Mouse (Mus musculus) left cerebral cortex, adult 8-10 months (tissue): ENCODE measurements around the gene St3gal4. TPM values are rescaled to one million over a fixed set of nuclear protein-coding genes. Genes with fewer than 3 reads are reported as not detected.
A peak's percentile ranks its signal among the peaks of the same experiment; 100 is the strongest.

Experiments
- DNase-seq, 2 experiments: peaks; one replicate each; pipeline ENCODE4 v3.0.0; 2022; ENCODE audit warnings: low spot score in 2 of 2
- total RNA-seq, 4 experiments: library from RNA; stranded (reverse); gene quantifications; 2 replicates each; pipeline ENCODE4 v1.2.4; 2022

Gene St3gal4
- total RNA-seq, 4 experiments from 2014 or later: 26.5 to 30.4 (median 28.9) TPM

- DNase-seq: no peak
Observed at GRCm38 (mm10) chr9:35018056-35018455, 101.0 kb downstream of the St3gal4 start.

- DNase-seq: peak; percentile 56 to 81
Observed at GRCm38 (mm10) chr9:35017563-35017962, 101.5 kb downstream of the St3gal4 start.

- no peak for DNase-seq
Observed at GRCm38 (mm10) chr9:35016762-35017161, 102.3 kb downstream of the St3gal4 start.

GRCm38 (mm10) chr9:35007697-35008341 is 111.2 kb downstream of the St3gal4 start:
- DNase-seq: no peak

GRCm38 (mm10) chr9:35004113-35004512 is 115.0 kb downstream of the St3gal4 start:
- DNase-seq: no peak

- DNase-seq: no peak
Observed at GRCm38 (mm10) chr9:34997880-34998865, 120.9 kb downstream of the St3gal4 start.

Other genes with a start within 250 kb of the St3gal4 start
- gene Dcps, start 56.8 kb upstream of the St3gal4 start, total RNA-seq: 10 to 100 TPM; 16.1 to 19.1 (median 16.4) TPM
- gene Srpr, start 80.9 kb upstream of the St3gal4 start, total RNA-seq: 10 to 100 TPM; 66.6 to 80.4 (median 72.1) TPM
- gene Tirap, start 81.0 kb upstream of the St3gal4 start, total RNA-seq: 1 to 10 TPM; 2.3 to 2.9 (median 2.6) TPM
- gene Foxred1, start 91.8 kb upstream of the St3gal4 start, total RNA-seq: 10 to 100 TPM; 37.0 to 40.0 (median 37.7) TPM
- 10 to 100 TPM; 20.2 to 23.0 (median 21.7) TPM for gene Fam118b, start 148.5 kb upstream of the St3gal4 start, total RNA-seq
- gene Rpusd4, start 148.6 kb upstream of the St3gal4 start, total RNA-seq: 10 to 100 TPM in 3 of 4 experiments, 1 to 10 TPM in 1; 9.1 to 12.1 (median 11.7) TPM